Mouse (Mus musculus) T-helper 1 cell (primary cell): ENCODE results near the gene Btg1.

Experiments used
- in situ Hi-C: fragments of 300-600 bp; cut with MboI, MseI; formaldehyde crosslinking; loops from one replicate; pipeline ENCODE4 v1.15.1; 2025; ENCODE audit warnings: high pct_unique_total_duplicates

Btg1 gene

GRCm38 (mm10) chr10:96628913-96629199 is 12.1 kb downstream of the Btg1 start:
- in situ Hi-C loops = no loop called here

GRCm38 (mm10) chr10:96630110-96630509 is 13.3 kb downstream of the Btg1 start:
- in situ Hi-C loops = loop anchor here (5.0 to 10.0 kb wide), 2 partner anchors 95 to 682 kb away; no protein-coding TSS in a partner anchor

DNA sequence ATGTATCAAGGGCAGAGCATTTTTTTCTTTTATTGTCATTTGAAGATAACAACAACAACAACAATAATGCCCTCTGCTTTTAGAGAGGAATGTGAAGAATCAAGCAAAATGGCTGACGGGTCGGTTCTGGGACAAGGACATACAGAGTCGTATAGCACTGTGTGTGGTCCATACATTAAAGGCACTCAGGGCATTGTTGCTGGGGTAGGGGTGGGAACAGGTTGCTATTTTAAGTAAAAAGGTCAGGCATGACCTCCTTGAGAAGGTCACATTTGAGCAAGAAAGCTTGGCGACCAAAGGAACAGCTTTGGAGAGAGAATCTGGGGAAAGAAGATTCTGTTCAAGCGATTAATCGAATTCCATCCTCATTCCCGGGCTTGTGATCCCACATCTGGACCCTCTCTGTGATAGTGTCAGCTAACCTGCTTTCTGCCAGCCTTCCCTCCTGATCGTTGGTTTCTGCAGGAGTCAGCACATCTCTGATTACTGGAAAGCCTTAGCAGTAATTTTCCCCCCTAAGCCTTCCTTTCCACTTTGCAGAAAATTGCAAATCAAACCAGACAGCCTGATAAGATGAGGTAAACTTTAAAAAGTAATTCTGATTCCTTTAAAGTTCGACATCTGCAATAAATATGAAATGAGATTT is 14.4 kb downstream of the Btg1 start:
- in situ Hi-C loops = loop anchor here (5.0 to 10.0 kb wide), 2 partner anchors 94 to 681 kb away; no protein-coding TSS in a partner anchor

DNA sequence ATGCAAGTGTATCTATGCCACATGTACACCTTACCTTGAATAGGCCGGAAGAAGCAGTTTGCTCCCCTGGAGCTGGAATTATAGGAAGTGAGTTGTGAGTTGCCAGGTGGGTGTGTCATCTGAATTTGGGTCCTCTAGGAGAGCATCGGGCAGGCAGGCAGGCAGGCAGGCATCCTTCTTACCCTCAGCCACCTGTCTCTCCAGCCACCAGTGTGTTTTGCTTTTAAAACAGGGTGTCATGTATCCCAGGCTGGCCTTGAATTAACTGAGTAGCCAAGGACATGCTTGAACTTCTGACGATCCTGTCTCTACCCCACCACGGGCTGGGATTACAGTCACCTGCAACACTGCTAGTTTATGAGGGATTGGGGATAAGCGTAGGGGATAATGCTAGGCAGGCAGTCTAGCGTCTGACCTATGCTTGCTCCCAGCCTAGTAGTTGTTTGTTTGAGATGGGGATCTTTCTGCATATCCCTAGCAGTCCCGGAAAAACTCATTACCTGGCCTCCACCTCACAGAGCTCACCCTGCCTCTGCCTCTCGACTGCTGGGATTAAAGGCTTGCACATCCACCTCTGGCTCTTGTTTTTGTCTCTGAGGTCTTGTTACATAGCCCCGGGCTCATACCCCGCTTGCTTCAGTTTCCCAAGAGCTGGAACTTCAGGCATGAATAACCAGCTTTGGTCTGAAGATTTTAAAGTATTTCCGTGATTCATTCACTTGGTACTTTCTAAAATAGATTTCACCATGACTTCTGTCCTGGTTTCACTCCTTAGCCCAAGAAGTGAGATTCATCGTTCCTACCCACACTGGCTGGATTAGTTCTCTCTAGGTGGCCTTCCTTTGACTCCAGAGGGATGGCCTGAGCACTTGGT is 15.7 kb downstream of the Btg1 start:
- in situ Hi-C loops = loop anchor here (5.0 to 10.0 kb wide), 2 partner anchors 92 to 680 kb away; no protein-coding TSS in a partner anchor

GRCm38 (mm10) chr10:96633145-96633516 is 16.3 kb downstream of the Btg1 start:
- in situ Hi-C loops = loop anchor here (5.0 to 10.0 kb wide), 2 partner anchors 92 to 679 kb away; no protein-coding TSS in a partner anchor

- in situ Hi-C loops = loop anchor here (10.0 kb wide), 1 partner anchor 89 kb away; no protein-coding TSS in a partner anchor
These were observed 18.7 kb downstream of the Btg1 start for GRCm38 (mm10) chr10:96635472-96635871.

DNA sequence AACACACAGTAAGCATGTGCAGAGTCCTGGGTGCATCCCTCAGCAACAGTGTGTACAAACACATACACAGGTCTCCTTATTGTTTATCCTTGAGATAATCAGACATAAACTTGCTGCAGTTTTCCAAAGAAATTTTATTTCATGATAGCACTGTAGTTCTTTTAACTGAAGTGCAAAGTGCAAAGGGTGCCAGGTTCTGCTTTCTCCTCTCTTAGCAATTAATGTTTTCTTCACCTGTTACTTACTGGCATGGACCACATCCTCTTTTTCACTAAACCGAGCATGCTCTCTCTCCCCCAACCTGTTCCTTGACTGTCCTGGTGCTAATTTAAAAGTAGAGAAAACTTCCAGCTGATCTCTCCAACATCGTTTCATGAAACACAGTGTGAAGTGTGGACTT is 21.7 kb downstream of the Btg1 start:
- in situ Hi-C loops = loop anchor here (10.0 kb wide), 1 partner anchor 86 kb away; no protein-coding TSS in a partner anchor

DNA sequence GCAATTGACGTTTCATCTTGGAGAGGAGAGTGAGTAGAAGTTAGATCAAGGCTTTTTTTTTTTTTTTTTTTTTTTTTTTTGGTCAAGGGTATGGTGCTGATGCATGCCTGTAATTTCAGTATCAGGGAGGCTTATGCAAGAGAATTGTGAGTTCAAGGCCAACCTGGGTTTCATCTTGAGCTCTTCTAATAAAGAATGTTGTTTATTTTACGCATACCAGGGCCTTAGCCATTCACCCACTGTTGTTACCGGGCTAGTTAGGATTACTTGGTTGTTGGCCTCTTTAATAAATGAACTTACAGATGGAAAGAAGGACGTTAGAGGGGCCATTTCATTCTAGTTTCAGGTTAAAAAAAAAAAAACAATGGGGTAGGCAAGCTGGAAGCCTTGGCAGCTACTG is 25.2 kb downstream of the Btg1 start:
- in situ Hi-C loops = no loop called here

DNA sequence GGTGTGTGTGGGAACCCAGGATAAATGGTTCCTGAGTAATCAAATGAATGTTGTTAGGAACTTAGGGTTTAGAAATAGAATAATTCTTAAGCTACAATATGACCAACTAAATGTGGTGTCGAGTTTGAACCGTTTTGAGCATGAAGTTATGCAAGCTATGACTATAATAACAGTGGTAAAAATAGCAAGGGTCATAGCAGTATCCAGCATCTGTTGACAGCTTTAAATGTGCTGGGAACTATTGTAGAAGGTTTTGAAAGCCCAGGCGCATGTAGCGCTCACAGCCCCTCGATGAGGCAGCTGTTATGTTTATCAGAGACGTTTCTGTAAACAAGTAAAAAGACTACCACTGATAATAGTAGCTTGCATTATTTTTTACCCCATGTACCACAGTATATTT is 25.9 kb downstream of the Btg1 start:
- in situ Hi-C loops = no loop called here

DNA sequence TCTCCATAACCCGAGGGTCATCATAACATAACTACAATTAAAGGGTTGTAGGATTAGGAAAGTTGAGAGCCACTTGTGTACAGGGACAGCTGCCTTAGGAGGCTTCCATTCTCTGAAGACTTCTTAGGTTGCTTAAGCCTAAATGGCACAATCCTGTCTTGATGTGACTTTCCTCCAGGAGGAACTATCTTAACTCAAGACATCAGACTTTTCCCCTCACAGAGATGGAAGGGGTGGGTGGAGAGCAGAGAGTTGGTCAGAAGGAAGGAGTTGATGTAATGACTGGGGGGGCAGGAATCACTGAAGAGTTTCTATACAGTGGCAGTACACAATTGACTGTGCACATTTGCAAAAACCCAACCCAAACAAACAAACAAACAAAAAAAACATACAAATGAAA is 28.4 kb downstream of the Btg1 start:
- in situ Hi-C loops = no loop called here

DNA sequence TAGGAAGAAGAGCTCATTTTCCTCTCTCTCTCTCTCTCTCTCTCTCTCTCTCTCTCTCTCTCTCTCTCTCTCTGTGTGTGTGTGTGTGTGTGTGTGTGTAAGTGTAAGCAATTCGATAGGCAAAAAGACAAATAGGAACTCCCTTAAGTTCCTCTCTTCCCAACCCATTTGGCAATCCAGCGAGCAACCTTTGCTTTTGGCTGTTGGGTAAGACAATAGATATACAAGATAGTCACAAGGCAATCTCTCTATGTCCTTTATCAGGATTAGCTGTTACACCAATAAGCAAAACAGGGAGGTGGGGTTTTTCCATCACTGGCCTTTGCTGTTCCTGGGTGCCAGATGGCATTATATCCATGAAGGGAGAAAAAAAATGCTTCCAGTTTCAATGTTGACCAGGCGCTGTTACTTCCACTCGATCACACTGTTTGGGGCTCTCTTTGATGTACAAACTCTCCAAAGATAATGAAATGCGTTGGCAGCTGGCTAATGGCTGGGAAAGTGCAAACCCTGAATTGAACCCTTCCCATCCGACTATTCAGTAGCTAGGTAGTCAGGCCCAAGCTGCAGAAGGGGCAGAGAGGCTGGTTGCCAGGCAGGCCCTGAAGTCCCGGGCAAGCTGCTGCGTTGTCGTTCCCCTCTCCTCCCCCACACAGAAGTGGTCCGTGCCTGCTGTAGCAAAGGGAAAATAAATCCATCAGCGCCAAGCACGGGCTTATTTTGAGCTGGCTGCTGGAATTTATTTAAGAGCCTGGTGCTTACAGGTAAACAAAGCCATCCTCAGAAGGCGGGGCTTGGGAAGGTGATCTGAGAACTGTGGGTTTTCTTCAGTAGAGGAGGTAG is 29.4 kb downstream of the Btg1 start:
- in situ Hi-C loops = no loop called here

DNA sequence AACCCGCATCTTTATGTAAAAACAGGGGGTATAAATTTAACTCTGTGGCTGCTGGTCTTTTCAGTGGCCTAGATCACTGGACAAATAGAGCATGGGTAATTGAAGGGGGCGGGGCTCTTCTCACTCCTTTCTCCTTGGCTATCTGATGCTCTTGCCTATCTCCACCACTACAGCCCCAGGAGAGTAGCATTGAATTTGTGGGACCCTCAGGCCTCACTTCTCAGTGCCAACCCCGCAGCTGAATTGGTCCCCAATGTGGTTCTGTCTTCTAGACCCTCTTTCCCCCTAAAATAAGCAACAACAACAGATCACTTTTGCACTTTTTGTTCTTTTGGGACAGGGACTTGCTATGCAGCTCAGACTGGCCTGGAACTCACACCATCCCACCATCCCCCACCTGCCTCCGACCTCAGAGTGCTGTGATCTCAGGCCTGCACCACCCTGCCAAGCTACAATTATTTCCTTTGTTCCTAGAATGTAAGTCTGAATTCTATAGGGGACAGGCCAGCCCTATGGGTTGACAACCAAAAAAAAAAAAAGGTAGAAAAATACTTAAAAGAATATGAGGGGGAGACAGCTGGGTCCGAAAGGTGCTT is 30.2 kb downstream of the Btg1 start:
- in situ Hi-C loops = no loop called here

DNA sequence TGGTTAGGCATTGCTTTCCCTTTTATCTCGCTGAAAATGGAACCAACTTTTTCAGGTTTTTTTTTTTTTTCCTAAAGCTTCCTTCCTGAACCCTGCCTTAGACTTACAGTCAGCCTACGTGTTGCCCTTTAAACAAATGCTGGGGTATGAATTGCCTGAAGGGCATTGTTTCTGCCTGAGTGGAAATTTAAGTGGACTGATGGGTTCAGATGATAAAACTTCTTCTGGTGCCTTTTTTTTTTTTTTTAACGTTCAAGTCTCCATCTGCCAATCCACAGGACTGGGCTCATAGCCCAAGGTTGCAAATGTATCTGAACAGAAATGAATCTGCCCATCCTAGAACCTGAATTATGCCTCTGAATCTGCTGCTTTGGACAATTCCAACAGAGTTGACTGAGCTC is 31.4 kb downstream of the Btg1 start:
- in situ Hi-C loops = no loop called here

DNA sequence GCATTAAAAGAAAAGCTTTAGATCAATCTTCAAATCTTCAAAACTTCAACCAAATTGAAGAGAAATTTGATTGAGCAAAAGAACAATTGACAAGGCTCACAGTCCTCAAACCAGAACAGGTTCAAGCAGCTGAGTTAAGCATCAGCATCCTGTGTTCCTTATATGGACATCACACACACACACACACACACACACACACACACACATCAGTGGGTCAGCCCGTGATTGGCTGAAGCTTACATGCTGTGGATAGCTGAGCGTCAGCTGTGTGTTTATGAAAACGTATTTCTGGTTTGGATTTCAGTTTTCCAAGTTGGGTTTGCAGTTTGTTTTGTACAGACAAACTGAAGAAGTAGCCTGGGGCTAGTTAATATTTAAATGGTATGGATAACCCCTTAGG is 32.7 kb downstream of the Btg1 start:
- in situ Hi-C loops = no loop called here

- in situ Hi-C loops = loop anchor here (10.0 kb wide), 1 partner anchor 922 kb away; no protein-coding TSS in a partner anchor
These were observed 35.6 kb downstream of the Btg1 start for GRCm38 (mm10) chr10:96652372-96652771.

- in situ Hi-C loops = loop anchor here (10.0 kb wide), 1 partner anchor 922 kb away; no protein-coding TSS in a partner anchor
These were observed 36.2 kb downstream of the Btg1 start for GRCm38 (mm10) chr10:96653030-96653429.

DNA sequence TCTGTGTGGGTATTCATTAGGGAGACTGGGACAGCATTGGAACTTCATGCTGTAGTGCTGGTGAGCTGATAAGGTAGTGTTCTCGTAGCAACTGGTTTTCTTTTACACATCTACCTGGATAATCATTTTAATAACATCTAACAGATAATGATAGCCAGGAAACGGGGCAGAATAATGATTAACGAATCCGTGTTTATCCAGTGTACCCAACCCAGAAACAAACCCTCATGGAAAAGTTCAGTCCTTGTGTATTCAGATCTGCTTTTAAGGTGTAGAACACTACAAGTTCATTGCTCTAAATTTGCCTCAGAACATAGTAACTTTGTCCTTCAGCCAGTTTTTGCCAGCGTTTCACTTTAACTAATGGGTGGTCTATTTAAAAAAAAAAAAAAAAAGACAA is 37.3 kb downstream of the Btg1 start:
- in situ Hi-C loops = loop anchor here (10.0 kb wide), 1 partner anchor 921 kb away; no protein-coding TSS in a partner anchor

DNA sequence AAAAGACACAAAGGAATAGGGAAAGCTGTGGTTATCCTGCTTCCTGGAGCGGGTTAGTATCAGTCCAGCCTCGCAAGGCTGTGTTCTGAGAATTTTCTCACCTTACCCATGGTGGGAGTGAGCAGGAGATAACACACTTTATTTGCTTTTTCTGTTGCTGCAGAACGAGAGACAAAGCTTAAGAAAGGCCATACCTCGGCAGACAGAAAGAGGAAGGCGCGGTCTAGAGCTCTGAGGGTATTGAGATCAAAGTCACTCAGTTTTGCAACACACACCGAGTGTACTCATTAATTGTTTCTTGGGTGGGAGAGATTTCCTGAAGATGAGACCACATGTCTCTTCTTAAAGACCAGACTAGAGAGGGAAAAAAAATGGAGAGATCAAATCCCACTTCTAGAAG is 37.8 kb downstream of the Btg1 start:
- in situ Hi-C loops = loop anchor here (10.0 kb wide), 1 partner anchor 920 kb away; no protein-coding TSS in a partner anchor

- in situ Hi-C loops = loop anchor here (5.0 to 10.0 kb wide), 2 partner anchors 42 to 920 kb away; no protein-coding TSS in a partner anchor
These were observed 38.3 kb downstream of the Btg1 start for GRCm38 (mm10) chr10:96655066-96655465.

DNA sequence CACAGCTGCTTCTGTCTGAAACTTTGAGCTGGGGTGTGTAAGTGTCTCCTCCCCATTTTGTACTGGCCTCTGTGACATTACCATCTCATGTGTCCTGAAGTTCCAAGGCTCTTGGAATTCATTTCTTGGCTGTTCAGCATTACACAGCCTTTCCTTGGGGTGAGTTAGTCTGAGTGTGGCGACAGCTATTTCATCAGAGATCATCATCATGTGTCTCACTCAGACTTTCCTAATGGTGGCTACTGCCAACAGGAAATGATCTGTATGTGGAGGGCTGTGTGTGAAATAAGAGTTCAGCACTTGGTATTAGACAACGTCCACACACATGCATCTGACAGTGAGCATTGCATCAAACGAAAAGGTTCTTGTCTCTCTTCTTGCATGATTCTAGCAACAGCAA is 39.4 kb downstream of the Btg1 start:
- in situ Hi-C loops = loop anchor here (5.0 to 10.0 kb wide), 2 partner anchors 41 to 919 kb away; no protein-coding TSS in a partner anchor

DNA sequence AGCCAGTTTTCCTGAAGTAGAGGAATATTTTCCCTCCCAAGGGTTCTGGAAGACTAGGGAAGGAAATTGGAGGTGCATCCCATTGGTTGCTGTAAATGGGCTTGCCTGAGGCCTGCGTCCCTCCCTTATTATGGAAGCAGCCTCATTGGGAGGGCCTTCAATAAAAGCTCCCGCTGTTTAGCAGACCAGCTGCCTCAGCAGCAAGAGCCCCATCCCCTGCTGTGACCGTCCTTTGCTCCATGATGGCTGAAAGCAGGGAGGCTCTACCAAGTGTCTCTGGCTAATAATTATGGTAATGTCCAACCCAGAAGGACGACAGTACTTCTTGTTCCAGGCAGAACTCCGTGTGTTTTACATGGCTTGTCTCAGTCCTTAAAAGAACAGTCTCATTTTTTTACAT is 42.1 kb downstream of the Btg1 start:
- in situ Hi-C loops = loop anchor here (5.0 to 10.0 kb wide), 2 partner anchors 38 to 916 kb away; no protein-coding TSS in a partner anchor
